Mouse (Mus musculus): ENCODE results near the gene Ecm1.

DNA sequence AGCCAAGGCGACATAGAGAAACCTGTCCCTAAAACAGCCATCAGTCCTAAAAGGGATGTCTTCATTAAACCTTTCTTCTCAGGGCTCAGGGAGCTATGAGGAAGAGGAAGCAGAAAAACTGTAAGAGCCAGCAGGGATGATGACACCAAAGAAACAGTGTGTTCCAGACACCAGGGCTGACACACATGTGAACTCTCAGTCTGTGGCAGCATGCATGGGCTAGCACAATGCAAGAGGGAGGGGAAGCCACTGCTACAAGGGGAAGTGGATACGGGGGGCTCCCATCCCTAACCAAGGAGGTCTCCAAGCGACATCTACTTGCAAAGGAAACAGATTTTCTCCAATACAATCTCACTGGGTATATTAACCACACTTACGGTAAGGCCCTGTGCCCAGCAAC is 33.1 kb downstream of the Ecm1 start:
- TF ChIP-seq CTCF (IDR thresholded peaks at IDR 0.05; ENCODE audit: low read depth, low read length) (no peak), EP300 (IDR thresholded peaks at IDR 0.05; ENCODE audit: insufficient read depth, low read depth, low read length) (no peak)

Measured in ES-Bruce4 (cell line).